Mouse (Mus musculus) forebrain, embryonic 13.5 days (tissue): ENCODE measurements around the gene Ipo8. TPM values are rescaled to one million over a fixed set of nuclear protein-coding genes. Genes with fewer than 3 reads are reported as not detected.

Experiments used
- ATAC-seq: fragments of 200-750 bp; cut with Nextera tagmentation; 2 replicates; pipeline ENCODE4 v1.8.0; 2017
- H3K27ac ChIP-seq: fragments of 300-500 bp; sonication (generic); 2 replicates; pipeline ENCODE4 v1.5.1; 2015; ENCODE audit warnings: inconsistent platforms, mild to moderate bottlenecking, moderate library complexity
- H3K27me3 ChIP-seq: fragments of 300-500 bp; sonication (generic); 2 replicates; pipeline ENCODE4 v1.6.1; 2015; ENCODE audit warnings: mild to moderate bottlenecking, inconsistent platforms
- H3K36me3 ChIP-seq: fragments of 300-500 bp; sonication (generic); 2 replicates; pipeline ENCODE4 v1.6.1; 2015; ENCODE audit warnings: mild to moderate bottlenecking, inconsistent platforms; ENCODE audit not compliant: poor library complexity, severe bottlenecking
- H3K4me1 ChIP-seq: fragments of 300-500 bp; sonication (generic); 2 replicates; pipeline ENCODE4 v1.6.1; 2015; ENCODE audit warnings: inconsistent platforms
- H3K4me2 ChIP-seq: fragments of 300-500 bp; sonication (generic); 2 replicates; pipeline ENCODE4 v1.6.1; 2015; ENCODE audit warnings: inconsistent platforms, mild to moderate bottlenecking, moderate library complexity
- H3K4me3 ChIP-seq: fragments of 300-500 bp; sonication (generic); 2 replicates; pipeline ENCODE4 v1.5.1; 2015; ENCODE audit warnings: mild to moderate bottlenecking, inconsistent platforms
- H3K9ac ChIP-seq: fragments of 300-500 bp; sonication (generic); 2 replicates; pipeline ENCODE4 v1.6.1; 2015; ENCODE audit warnings: mild to moderate bottlenecking, inconsistent platforms
- H3K9me3 ChIP-seq: fragments of 300-500 bp; sonication (generic); replicated peaks from 2 replicates; pipeline ENCODE4 v1.6.1; 2016; ENCODE audit warnings: inconsistent platforms
- WGBS: fragments of 180-500 bp; shearing (Covaris S2); methylation state at CpG from one replicate; pipeline ENCODE4 v1.1.7; 2015; 5-methylcytosine and 5-hydroxymethylcytosine counted together
- polyA plus RNA-seq: library from polyadenylated mRNA; unstranded; fragments of >200 nt; fragmentation: Nextera tagmentation; extraction: Ambion mirVana; gene quantifications from 2 replicates; pipeline ENCODE4 v1.2.1, GENCODE M21; 2015

Ipo8 gene
- polyA plus RNA-seq, 1 experiment from 2014 or later: 26.6 TPM

DNA sequence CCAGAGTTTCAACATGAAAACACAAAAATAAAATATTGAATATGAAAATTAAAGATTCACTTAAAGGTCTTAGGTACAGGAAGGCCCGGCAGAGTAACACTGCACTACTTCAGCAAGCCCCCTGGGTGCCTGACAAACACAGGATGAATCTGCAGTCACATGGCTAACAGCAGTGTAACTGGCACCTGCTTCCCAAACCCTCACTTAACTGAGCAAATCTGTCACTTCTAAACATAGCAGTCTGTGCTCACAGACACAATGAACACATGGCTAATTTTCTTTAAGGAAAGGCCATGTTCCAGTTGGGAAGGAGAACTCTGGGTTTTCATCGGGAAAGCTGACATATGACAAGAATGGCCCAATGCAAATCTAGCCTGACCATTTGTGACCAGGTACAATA, 36.1 kb downstream of the Ipo8 start:
- Histone ChIP-seq H3K4me2 (no peak overlapping the region), H3K4me3 (no peak overlapping the region), H3K36me3 (peaks cover 57% of the 10 kb centered on the region), H3K4me1 (no peaks in the 10 kb centered on the region), H3K27ac (no peak overlapping the region), H3K27me3 (no peaks in the 10 kb centered on the region), H3K9me3 (no peaks in the 10 kb centered on the region), H3K9ac (no peak overlapping the region)
- ATAC-seq: no peak
- WGBS: 86% methylated on average over 2 of the region's 2 CpGs

DNA sequence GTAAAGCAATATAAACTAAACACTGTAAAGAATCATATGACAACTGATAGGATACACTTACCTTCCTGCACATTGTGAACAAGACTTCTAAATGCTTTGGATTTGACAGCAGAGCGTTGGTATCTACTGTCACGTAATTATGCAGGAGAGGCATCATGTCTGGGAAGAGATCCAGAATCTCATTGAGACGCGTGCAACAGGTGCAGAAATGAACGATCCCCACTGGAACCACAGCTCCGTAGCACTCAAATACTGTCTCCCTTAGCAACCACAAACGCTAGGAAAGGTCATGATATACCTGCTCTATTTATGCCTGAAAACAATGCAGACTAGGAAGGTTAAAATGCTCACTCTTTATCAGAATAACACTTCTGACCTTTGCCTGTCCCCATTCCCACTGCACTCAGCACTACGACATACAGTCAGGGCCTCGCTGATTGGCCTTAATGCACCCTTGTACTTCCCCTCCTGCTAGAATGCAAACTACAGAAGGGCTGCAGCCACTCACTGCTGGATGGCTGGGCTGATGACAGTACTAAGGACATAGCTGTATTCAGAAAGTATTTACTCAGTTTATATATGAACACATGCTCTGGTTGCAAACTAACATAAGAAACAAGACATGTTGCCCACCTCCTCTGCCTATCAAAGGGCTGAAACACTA, 42.1 kb downstream of the Ipo8 start:
- H3K27me3 ChIP-seq: no peaks in the 10 kb centered on the region
- H3K9me3 ChIP-seq: no peaks in the 10 kb centered on the region
- 85% methylated on average over 9 of the region's 9 CpGs for WGBS
- no peak overlapping the region for H3K9ac ChIP-seq
- H3K36me3 ChIP-seq: peaks cover 71% of the 10 kb centered on the region
- no peak overlapping the region for H3K4me2 ChIP-seq
- no peak overlapping the region for H3K27ac ChIP-seq
- no peak overlapping the region for H3K4me3 ChIP-seq
- no peak for ATAC-seq
- H3K4me1 ChIP-seq: no peaks in the 10 kb centered on the region

DNA sequence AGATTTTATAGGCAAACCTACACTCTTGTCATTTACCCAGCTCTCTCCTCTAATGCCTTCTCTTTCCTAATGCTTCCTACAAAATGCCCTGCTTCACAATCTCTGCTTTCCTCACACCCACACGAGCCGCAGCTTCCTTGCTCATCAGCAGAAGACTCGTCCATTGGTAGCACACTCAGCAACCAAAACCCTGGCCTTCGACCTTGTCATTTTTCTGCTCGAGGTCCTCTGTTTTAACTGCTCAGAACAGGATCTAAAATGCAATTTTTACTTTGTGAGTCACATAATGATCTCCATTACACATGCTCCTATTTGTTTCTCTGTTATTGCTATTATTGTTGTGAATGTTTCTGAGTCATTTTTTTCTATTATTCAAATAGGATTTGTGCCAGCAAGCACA, 45.1 kb downstream of the Ipo8 start:
- whole genome bisulfite sequencing: 93% methylated on average over 5 of the region's 5 CpGs

DNA sequence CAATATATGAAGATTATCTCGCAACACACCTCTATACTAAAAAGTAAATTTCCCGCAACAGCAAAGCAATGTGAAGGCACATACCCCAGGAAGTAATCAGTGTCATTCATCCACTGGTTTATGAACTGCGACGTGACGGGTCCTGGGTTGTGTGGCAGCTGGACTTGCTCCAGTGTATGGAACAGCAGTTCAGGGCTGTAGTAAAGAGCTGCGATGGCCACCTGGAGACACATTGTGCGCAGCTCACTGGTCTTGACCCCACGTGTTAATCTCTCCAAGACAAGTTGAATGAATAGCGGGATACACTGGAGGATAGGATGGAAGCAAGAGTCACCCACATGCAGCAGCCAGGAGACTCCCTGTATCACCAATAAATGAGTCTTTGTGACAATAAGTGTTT, 46.8 kb downstream of the Ipo8 start:
- no peak overlapping the region for H3K9ac ChIP-seq
- no peaks in the 10 kb centered on the region for H3K9me3 ChIP-seq
- no peak for ATAC-seq
- WGBS: 93% methylated on average over 9 of the region's 9 CpGs
- no peak overlapping the region for H3K4me2 ChIP-seq
- H3K27me3 ChIP-seq: no peaks in the 10 kb centered on the region
- H3K4me1 ChIP-seq: no peaks in the 10 kb centered on the region
- no peak overlapping the region for H3K4me3 ChIP-seq
- peaks cover 82% of the 10 kb centered on the region for H3K36me3 ChIP-seq
- no peak overlapping the region for H3K27ac ChIP-seq

More for the DNA sequence above, 45.1 kb downstream of the Ipo8 start:
- Histone ChIP-seq H3K4me2 (no peak overlapping the region), H3K4me1 (no peaks in the 10 kb centered on the region), H3K36me3 (peaks cover 80% of the 10 kb centered on the region), H3K9ac (no peak overlapping the region), H3K9me3 (no peaks in the 10 kb centered on the region), H3K27me3 (no peaks in the 10 kb centered on the region), H3K4me3 (no peak overlapping the region), H3K27ac (no peak overlapping the region)
- no peak for ATAC-seq

DNA sequence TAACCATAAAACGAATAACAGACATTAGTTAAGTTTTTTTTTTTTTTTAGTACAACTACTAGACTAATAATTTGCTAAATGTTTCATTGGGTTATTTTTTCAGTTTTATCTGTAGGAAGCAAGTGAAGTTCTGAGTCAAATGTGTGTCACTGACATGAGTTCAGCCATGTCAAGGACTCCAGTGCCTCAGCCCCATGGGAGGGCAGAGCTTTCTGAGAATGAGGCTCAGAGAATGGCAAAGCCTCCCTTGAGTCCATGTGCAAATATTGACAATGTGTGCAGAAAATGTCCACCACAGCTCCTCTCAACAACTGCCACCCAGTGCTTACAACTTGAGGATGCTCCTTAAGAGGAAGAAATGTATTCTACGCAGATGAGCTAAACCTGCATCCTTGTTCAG, 55.0 kb downstream of the Ipo8 start:
- 94% methylated on average over 2 of the region's 2 CpGs for WGBS
- Histone ChIP-seq H3K36me3 (peaks cover 81% of the 10 kb centered on the region), H3K4me3 (no peak overlapping the region), H3K27me3 (no peaks in the 10 kb centered on the region), H3K9ac (no peak overlapping the region), H3K4me1 (no peaks in the 10 kb centered on the region), H3K27ac (no peak overlapping the region), H3K9me3 (no peaks in the 10 kb centered on the region), H3K4me2 (no peak overlapping the region)
- no peak for ATAC-seq

DNA sequence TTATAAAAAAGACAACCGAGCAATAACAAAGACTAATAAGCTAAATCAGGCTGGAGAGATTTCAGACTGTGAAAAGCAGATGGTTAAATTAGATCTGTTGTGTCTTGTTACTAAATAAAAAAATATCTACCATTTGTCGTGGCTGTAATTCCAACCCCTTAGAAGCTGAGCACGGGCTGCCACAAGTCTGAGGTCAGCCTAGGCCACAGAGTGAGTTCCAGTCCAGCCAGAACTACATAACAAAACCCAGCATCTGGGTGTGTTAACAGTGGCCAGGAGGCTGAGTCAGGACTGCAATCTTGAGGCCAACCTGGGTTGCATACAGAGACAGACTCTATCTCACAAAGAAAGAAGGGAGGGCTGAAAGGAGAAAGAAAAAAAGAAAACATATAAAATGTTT, 59.8 kb downstream of the Ipo8 start:
- no peaks in the 10 kb centered on the region for H3K27me3 ChIP-seq
- no peak overlapping the region for H3K9ac ChIP-seq
- no peak for ATAC-seq
- H3K4me3 ChIP-seq: no peak overlapping the region
- 78% methylated on average over 3 of the region's 3 CpGs for WGBS
- H3K27ac ChIP-seq: no peak overlapping the region
- 0 out of 2 replicates have a peak, but pooled peaks cover 5% of the 10 kb centered on the region for H3K9me3 ChIP-seq
- H3K4me1 ChIP-seq: no peaks in the 10 kb centered on the region
- H3K36me3 ChIP-seq: peaks cover 55% of the 10 kb centered on the region
- H3K4me2 ChIP-seq: no peak overlapping the region

DNA sequence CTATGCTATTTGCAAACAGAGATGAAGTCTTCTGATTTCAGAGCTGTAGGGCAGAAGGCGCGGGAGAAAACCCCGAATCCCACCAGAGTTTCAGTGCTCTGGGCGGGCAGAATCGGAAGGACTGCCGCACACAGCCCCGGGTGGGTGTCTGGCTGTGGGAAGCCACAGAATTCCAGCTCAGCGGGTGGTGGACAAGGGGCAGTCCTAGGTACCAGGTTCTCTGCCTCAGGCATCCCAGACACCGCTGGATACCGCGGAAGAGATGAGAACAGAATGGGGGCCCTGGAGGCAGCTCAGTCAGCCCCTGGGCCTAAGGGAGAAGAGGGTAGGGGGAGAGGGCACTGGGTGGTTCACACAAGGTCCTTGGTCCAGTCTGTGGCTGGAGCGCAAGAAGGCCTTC, 62.8 kb downstream of the Ipo8 start:
- 84% methylated on average over 12 of the region's 12 CpGs for WGBS
- Histone ChIP-seq H3K9ac (no peak overlapping the region), H3K4me1 (no peaks in the 10 kb centered on the region), H3K27me3 (no peaks in the 10 kb centered on the region), H3K4me2 (no peak overlapping the region), H3K9me3 (0 out of 2 replicates have a peak, but pooled peaks cover 5% of the 10 kb centered on the region), H3K4me3 (no peak overlapping the region), H3K36me3 (peaks cover 25% of the 10 kb centered on the region), H3K27ac (no peak overlapping the region)
- ATAC-seq: peak; percentile 41; the same call in 1 of the 2 replicates

DNA sequence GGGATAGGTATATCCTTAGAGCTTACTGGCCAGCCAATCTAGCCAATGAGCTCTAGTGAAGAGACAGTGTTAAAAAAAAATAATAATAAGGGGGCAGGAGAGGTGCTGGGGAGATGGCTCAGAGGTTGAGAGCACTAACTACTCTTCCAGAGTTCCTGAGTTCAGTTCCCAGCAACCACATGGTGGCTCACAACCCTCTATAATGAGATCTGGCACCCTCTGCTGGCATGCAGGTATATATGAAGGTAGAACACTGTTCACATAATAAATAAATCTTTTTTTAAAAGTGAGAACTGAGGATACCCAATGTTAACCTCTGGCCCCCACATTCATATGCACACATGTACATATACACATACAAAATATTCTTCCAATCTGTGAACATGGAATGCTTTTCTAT, 64.0 kb downstream of the Ipo8 start:
- no peak for ATAC-seq
- H3K27ac ChIP-seq: no peak overlapping the region
- H3K36me3 ChIP-seq: peaks cover 17% of the 10 kb centered on the region
- no peak overlapping the region for H3K4me3 ChIP-seq
- H3K4me2 ChIP-seq: no peak overlapping the region
- H3K9me3 ChIP-seq: 0 out of 2 replicates have a peak, but pooled peaks cover 5% of the 10 kb centered on the region
- no peak overlapping the region for H3K9ac ChIP-seq
- no peaks in the 10 kb centered on the region for H3K4me1 ChIP-seq
- no peaks in the 10 kb centered on the region for H3K27me3 ChIP-seq

DNA sequence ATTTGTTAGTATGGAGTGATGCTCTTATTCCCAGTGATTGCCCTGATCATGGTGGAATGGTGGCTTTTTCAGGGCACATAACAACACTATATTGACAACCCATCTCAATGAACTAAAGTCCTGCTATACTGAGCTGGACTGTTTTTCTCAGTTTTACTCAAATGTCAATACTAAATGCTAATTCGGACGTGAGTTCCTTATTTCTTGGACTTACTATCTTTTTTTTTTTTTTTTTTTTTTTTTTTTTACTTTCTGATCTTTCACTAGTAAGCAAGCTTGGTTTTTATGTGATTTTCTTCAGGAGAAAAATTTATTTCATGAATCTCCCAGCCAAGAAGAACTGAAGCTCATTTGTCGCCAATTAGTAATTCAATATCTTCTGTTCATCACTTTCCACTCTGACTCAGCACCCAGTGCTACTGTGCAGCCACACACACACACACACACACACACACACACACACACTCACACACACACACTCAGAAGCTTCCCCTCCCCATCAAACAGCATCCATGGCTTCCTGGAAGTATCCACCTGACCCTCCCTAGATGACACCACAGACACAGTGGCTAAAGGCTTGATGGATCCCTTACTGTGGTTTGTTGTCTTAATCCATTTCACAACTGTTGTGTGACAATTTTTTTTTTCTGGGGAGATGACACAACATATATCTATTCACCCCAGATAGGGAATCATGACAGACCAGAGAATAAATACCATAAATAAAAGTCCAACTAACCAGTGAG, 69.1 kb downstream of the Ipo8 start:
- Histone ChIP-seq H3K4me3 (no peak overlapping the region), H3K4me2 (no peak overlapping the region), H3K4me1 (no peaks in the 10 kb centered on the region), H3K27me3 (no peaks in the 10 kb centered on the region), H3K9me3 (0 out of 2 replicates have a peak, but pooled peaks cover 4% of the 10 kb centered on the region), H3K36me3 (no peaks in the 10 kb centered on the region), H3K27ac (no peak overlapping the region), H3K9ac (no peak overlapping the region)
- no peak for ATAC-seq
- 80% methylated on average over 3 of the region's 3 CpGs for WGBS

DNA sequence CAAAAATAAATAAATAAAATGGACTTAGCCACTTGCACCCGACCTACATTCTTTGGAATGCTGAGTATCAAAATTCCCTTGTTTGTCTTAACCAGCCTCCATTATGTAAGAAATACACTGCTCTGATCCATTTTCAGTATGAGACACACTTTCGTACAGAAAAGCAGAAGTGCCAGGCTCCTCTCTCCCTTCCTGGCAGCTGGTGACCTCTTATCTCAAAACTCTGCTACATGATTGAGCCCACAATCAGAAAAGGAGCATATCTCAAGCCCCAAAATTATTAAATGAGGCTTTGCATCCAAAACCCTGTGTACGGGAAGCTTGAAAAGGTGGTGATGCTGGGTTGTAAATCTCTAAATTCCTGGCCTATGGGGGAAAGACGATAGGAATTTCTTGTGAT, 69.8 kb downstream of the Ipo8 start:
- H3K9ac ChIP-seq: no peak overlapping the region
- H3K4me2 ChIP-seq: no peak overlapping the region
- no peaks in the 10 kb centered on the region for H3K4me1 ChIP-seq
- no peak overlapping the region for H3K27ac ChIP-seq
- no peaks in the 10 kb centered on the region for H3K36me3 ChIP-seq
- no peak overlapping the region for H3K4me3 ChIP-seq
- H3K27me3 ChIP-seq: no peaks in the 10 kb centered on the region
- ATAC-seq: no peak
- WGBS: 86% methylated on average over 4 of the region's 4 CpGs
- no peaks in the 10 kb centered on the region for H3K9me3 ChIP-seq

DNA sequence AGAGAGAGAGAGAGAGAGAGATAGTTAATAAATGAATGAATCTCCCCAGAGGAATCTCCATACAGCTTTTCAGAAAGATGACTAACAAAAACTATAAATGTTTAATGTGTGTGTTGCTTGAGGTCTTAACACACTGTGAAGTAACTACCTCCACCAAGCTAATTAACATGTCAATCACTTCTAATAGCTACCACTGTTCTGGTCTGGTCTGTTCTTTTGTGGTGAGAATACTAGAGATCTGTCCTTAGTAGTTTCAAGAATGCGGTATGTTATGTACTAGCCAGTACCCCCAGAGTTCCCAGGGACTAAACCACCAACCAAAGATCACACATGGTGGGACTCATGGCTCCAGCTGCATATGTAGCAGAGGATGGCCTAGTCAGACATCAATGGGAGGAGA, 74.7 kb downstream of the Ipo8 start:
- H3K27ac ChIP-seq: no peak overlapping the region
- no peaks in the 10 kb centered on the region for H3K9me3 ChIP-seq
- H3K4me1 ChIP-seq: no peaks in the 10 kb centered on the region
- ATAC-seq: no peak
- no peak overlapping the region for H3K9ac ChIP-seq
- H3K36me3 ChIP-seq: no peaks in the 10 kb centered on the region
- 87% methylated on average over 1 of the region's 1 CpGs for WGBS
- no peak overlapping the region for H3K4me2 ChIP-seq
- no peaks in the 10 kb centered on the region for H3K27me3 ChIP-seq
- no peak overlapping the region for H3K4me3 ChIP-seq

DNA sequence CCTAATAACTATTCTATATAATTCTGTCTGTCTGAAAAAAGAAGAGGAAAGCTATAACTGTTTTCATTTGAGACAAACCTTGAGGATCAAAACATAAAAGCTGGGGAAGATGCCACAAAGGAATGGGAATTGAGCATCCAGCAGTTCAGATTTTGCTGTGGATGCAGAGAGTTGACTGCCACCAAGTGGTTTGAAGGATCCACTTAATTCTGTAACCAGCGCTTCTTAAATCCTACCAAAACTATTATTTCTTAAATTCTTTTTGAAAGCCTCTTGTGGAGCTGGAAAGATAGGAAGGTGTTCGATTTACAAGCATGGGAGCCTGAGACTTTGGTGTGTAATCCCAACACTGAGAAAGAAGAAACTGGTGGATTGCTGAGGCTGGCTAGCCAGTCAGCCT, 79.9 kb downstream of the Ipo8 start:
- no peak overlapping the region for H3K9ac ChIP-seq
- no peak overlapping the region for H3K27ac ChIP-seq
- no peaks in the 10 kb centered on the region for H3K36me3 ChIP-seq
- no peak overlapping the region for H3K4me2 ChIP-seq
- ATAC-seq: no peak; the same call in 1 of the 2 replicates
- no peaks in the 10 kb centered on the region for H3K27me3 ChIP-seq
- WGBS: 83% methylated on average over 2 of the region's 2 CpGs
- no peak overlapping the region for H3K4me3 ChIP-seq
- no peaks in the 10 kb centered on the region for H3K4me1 ChIP-seq
- no peaks in the 10 kb centered on the region for H3K9me3 ChIP-seq
